Mouse (Mus musculus) neural tube, embryonic 11.5 days (tissue): ENCODE measurements at regions not wholly inside any gene's neighbourhood (a gene's known extent, or its start where the extent isn't known, plus 50 kb on each side); places are given as distances from the start of the nearest gene placed in this dataset.
A peak's percentile ranks its signal among the peaks of the same experiment; 100 is the strongest.

Source experiments
- ATAC-seq: fragments of 200-750 bp; cut with Nextera tagmentation; 2 replicates; pipeline ENCODE4 v1.8.0; 2017; ENCODE audit warnings: moderate number of reproducible peaks, mild to moderate bottlenecking, moderate TSS enrichment, moderate library complexity; ENCODE audit not compliant: insufficient read depth, low FRiP score, low TSS enrichment
- DNase-seq: peaks from one replicate; pipeline ENCODE4 v3.0.0-alpha.2; 2015; ENCODE audit warnings: low spot score
- H3K27ac ChIP-seq: fragments of 300-500 bp; sonication (generic); 2 replicates; pipeline ENCODE4 v1.5.1; 2014; ENCODE audit warnings: low read depth, mild to moderate bottlenecking, low read length
- H3K27me3 ChIP-seq: fragments of 300-500 bp; sonication (generic); 2 replicates; pipeline ENCODE4 v1.6.1; 2014; ENCODE audit warnings: mild to moderate bottlenecking, low read length, mixed read lengths; ENCODE audit not compliant: control insufficient read depth, insufficient read depth
- H3K36me3 ChIP-seq: fragments of 300-500 bp; sonication (generic); 2 replicates; pipeline ENCODE4 v1.6.1; 2014; ENCODE audit warnings: mild to moderate bottlenecking, low read length, moderate library complexity, mixed read lengths; ENCODE audit not compliant: control insufficient read depth, insufficient read depth
- H3K4me1 ChIP-seq: fragments of 300-500 bp; sonication (generic); 2 replicates; pipeline ENCODE4 v1.6.1; 2014; ENCODE audit warnings: low read length, mixed read lengths; ENCODE audit not compliant: control insufficient read depth, insufficient read depth
- H3K4me2 ChIP-seq: fragments of 300-500 bp; sonication (generic); 2 replicates; pipeline ENCODE4 v1.6.1; 2014; ENCODE audit warnings: low read depth, mild to moderate bottlenecking, moderate library complexity
- H3K4me3 ChIP-seq: fragments of 300-500 bp; sonication (generic); 2 replicates; pipeline ENCODE4 v1.5.1; 2014; ENCODE audit warnings: low read depth, low read length
- H3K9ac ChIP-seq: fragments of 300-500 bp; sonication (generic); 2 replicates; pipeline ENCODE4 v1.6.1; 2014; ENCODE audit warnings: mild to moderate bottlenecking, low read length
- H3K9me3 ChIP-seq: fragments of 300-500 bp; sonication (generic); 2 replicates; pipeline ENCODE4 v1.6.1; 2016; ENCODE audit warnings: low read length; ENCODE audit not compliant: control insufficient read depth
- WGBS: fragments of 180-500 bp; shearing (Covaris S2); extraction: QIAGEN DNeasy Blood & Tissue Kit; methylation state at CpG from one replicate; pipeline ENCODE4 v1.1.7; 2014; 5-methylcytosine and 5-hydroxymethylcytosine counted together

- H3K9ac ChIP-seq = no peak overlapping the region
- WGBS = 72% methylated on average over 3 of the region's 3 CpGs
- no peaks in the 10 kb centered on the region for H3K4me1 ChIP-seq
- no peaks in the 10 kb centered on the region for H3K36me3 ChIP-seq
- H3K4me3 ChIP-seq = no peak overlapping the region
- peaks cover 37% of the 10 kb centered on the region for H3K27me3 ChIP-seq
- H3K9me3 ChIP-seq = no peaks in the 10 kb centered on the region
- no peak overlapping the region for H3K27ac ChIP-seq
- ATAC-seq (no peak), DNase-seq (no peak)
- H3K4me2 ChIP-seq = no peak overlapping the region
Observed at GRCm38 (mm10) chr2:94248948-94249347, 91.2 kb upstream of the Hsd17b12 start.

GRCm38 (mm10) chr2:94246851-94247471 lies 89.2 kb upstream of the Hsd17b12 start:
- H3K4me2 ChIP-seq = peak overlapping the region; percentile 61
- no peaks in the 10 kb centered on the region for H3K9me3 ChIP-seq
- peak; percentile 83 for ATAC-seq
- peak overlapping the region; percentile 50 for H3K9ac ChIP-seq
- DNase-seq = peak; percentile 70
- H3K4me1 ChIP-seq = peaks cover 4% of the 10 kb centered on the region; the same call in 1 of the 2 replicates
- peak overlapping the region; percentile 80 for H3K27ac ChIP-seq
- H3K36me3 ChIP-seq = no peaks in the 10 kb centered on the region
- H3K27me3 ChIP-seq = peaks cover 57% of the 10 kb centered on the region
- WGBS = under 1% methylated on average over 30 of the region's 30 CpGs
- H3K4me3 ChIP-seq = peak overlapping the region; percentile 31

- DNase-seq (no peak), ATAC-seq (no peak)
- H3K27me3 ChIP-seq = peaks cover 64% of the 10 kb centered on the region
- H3K4me2 ChIP-seq = peak overlapping the region; percentile 61
- WGBS = 42% methylated on average over 9 of the region's 9 CpGs
- peaks cover 7% of the 10 kb centered on the region; the same call in 1 of the 2 replicates for H3K4me1 ChIP-seq
- no peak overlapping the region for H3K27ac ChIP-seq
- no peaks in the 10 kb centered on the region for H3K9me3 ChIP-seq
- H3K36me3 ChIP-seq = no peaks in the 10 kb centered on the region
- H3K9ac ChIP-seq = no peak overlapping the region
- peak overlapping the region; percentile 31; the same call in 1 of the 2 replicates for H3K4me3 ChIP-seq
Observed at GRCm38 (mm10) chr2:94246180-94246611, 88.4 kb upstream of the Hsd17b12 start.

- Histone ChIP-seq H3K4me3 (0 out of 2 replicates have a peak overlapping the region, but pooled peaks have one; percentile 3), H3K27ac (no peak overlapping the region), H3K36me3 (no peaks in the 10 kb centered on the region), H3K9me3 (no peaks in the 10 kb centered on the region), H3K27me3 (peaks cover 71% of the 10 kb centered on the region), H3K9ac (no peak overlapping the region), H3K4me2 (peak overlapping the region; percentile 19), H3K4me1 (peaks cover 7% of the 10 kb centered on the region; the same call in 1 of the 2 replicates)
- DNase-seq = peak; percentile 86
- 2% methylated on average over 16 of the region's 16 CpGs for WGBS
- ATAC-seq = peak; percentile 42
Observed at GRCm38 (mm10) chr2:94245305-94245959, 87.7 kb upstream of the Hsd17b12 start.

GRCm38 (mm10) chr2:94244140-94244539 lies 86.4 kb upstream of the Hsd17b12 start:
- Histone ChIP-seq H3K4me2 (no peak overlapping the region), H3K4me3 (no peak overlapping the region), H3K27me3 (peaks cover 84% of the 10 kb centered on the region), H3K27ac (no peak overlapping the region), H3K36me3 (no peaks in the 10 kb centered on the region), H3K9ac (no peak overlapping the region), H3K9me3 (no peaks in the 10 kb centered on the region), H3K4me1 (peaks cover 7% of the 10 kb centered on the region; the same call in 1 of the 2 replicates)
- no peak for ATAC-seq
- no peak for DNase-seq
- WGBS = under 1% methylated on average over 9 of the region's 9 CpGs

- Histone ChIP-seq H3K36me3 (no peaks in the 10 kb centered on the region), H3K4me3 (peak overlapping the region; percentile 19; the same call in 1 of the 2 replicates), H3K27me3 (peaks cover 90% of the 10 kb centered on the region), H3K4me2 (peak overlapping the region; percentile 30; the same call in 1 of the 2 replicates), H3K27ac (no peak overlapping the region), H3K4me1 (peaks cover 7% of the 10 kb centered on the region; the same call in 1 of the 2 replicates), H3K9ac (no peak overlapping the region), H3K9me3 (no peaks in the 10 kb centered on the region)
- DNase-seq (peak; percentile 49), ATAC-seq (no peak)
- WGBS = under 1% methylated on average over 50 of the region's 50 CpGs
Observed at GRCm38 (mm10) chr2:94243053-94243916, 85.5 kb upstream of the Hsd17b12 start.

- no peak for DNase-seq
- Histone ChIP-seq H3K36me3 (no peaks in the 10 kb centered on the region), H3K4me2 (peak overlapping the region; percentile 30; the same call in 1 of the 2 replicates), H3K4me1 (peaks cover 7% of the 10 kb centered on the region; the same call in 1 of the 2 replicates), H3K9me3 (no peaks in the 10 kb centered on the region), H3K9ac (no peak overlapping the region), H3K4me3 (peak overlapping the region; percentile 19; the same call in 1 of the 2 replicates), H3K27me3 (peaks cover 85% of the 10 kb centered on the region), H3K27ac (no peak overlapping the region)
- WGBS = 0% methylated on average over 7 of the region's 7 CpGs
- ATAC-seq = no peak
Observed at GRCm38 (mm10) chr2:94242406-94243052, 84.8 kb upstream of the Hsd17b12 start.

GRCm38 (mm10) chr2:94242051-94242397 lies 84.3 kb upstream of the Hsd17b12 start:
- Histone ChIP-seq H3K27me3 (peaks cover 85% of the 10 kb centered on the region), H3K4me3 (no peak overlapping the region), H3K4me2 (no peak overlapping the region; the same call in 1 of the 2 replicates), H3K4me1 (peaks cover 7% of the 10 kb centered on the region; the same call in 1 of the 2 replicates), H3K9me3 (no peaks in the 10 kb centered on the region), H3K9ac (no peak overlapping the region), H3K36me3 (no peaks in the 10 kb centered on the region), H3K27ac (no peak overlapping the region)
- no peak for ATAC-seq
- WGBS = 5% methylated on average over 4 of the region's 4 CpGs
- DNase-seq = no peak
